Mouse (Mus musculus) liver, embryonic 14.5 days (tissue): ENCODE measurements at regions not wholly inside any gene's neighbourhood (a gene's known extent, or its start where the extent isn't known, plus 50 kb on each side); places are given as distances from the start of the nearest gene placed in this dataset.
A peak's percentile ranks its signal among the peaks of the same experiment; 100 is the strongest.

ENCODE experiments used
- ATAC-seq: fragments of 200-750 bp; cut with Nextera tagmentation; 2 replicates; pipeline ENCODE4 v1.8.0; 2017; ENCODE audit warnings: moderate number of reproducible peaks, mild to moderate bottlenecking, moderate library complexity; ENCODE audit not compliant: insufficient read depth
- DNase-seq, 3 experiments: peaks; one replicate each; pipeline ENCODE4 v3.0.0-alpha.2; 2012 to 2013; ENCODE audit warnings: low read depth in 3 of 3, low spot score in 3 of 3
- H3K27ac ChIP-seq: fragments of 300-500 bp; sonication (generic); 2 replicates; pipeline ENCODE4 v1.5.1; 2014; ENCODE audit warnings: moderate library complexity, mild to moderate bottlenecking, control low read depth, inconsistent platforms
- H3K27me3 ChIP-seq: fragments of 300-500 bp; sonication (generic); 2 replicates; pipeline ENCODE4 v1.6.1; 2014; ENCODE audit warnings: mild to moderate bottlenecking, low read length, moderate library complexity; ENCODE audit not compliant: control insufficient read depth, insufficient read depth
- H3K36me3 ChIP-seq: fragments of 300-500 bp; sonication (generic); replicated peaks from 2 replicates; pipeline ENCODE4 v1.6.1; 2014; ENCODE audit warnings: low read depth; ENCODE audit not compliant: control insufficient read depth, insufficient read depth
- H3K4me1 ChIP-seq, 2 experiments: fragments of 200-500 bp in 1 of 2; fragments of 300-500 bp in 1 of 2; sonication (generic) in 1 of 2; replicated peaks; 2 replicates each; pipeline ENCODE4 v1.6.1; 2012 to 2014; ENCODE audit warnings: antibody characterized with exemption in 1 of 2, inconsistent platforms in 1 of 2, low read length in 1 of 2; ENCODE audit not compliant: control insufficient read depth in 2 of 2, insufficient read depth in 2 of 2
- H3K4me2 ChIP-seq: fragments of 300-500 bp; sonication (generic); 2 replicates; pipeline ENCODE4 v1.6.1; 2014; ENCODE audit warnings: low read depth, mild to moderate bottlenecking, control low read depth, moderate library complexity
- H3K4me3 ChIP-seq, 2 experiments: fragments of 200-500 bp in 1 of 2; fragments of 300-500 bp in 1 of 2; sonication (generic) in 1 of 2; 2 replicates each; pipeline ENCODE4 v1.5.1; 2012 to 2014; ENCODE audit warnings: low read depth in 2 of 2, low read length in 2 of 2, mild to moderate bottlenecking in 2 of 2, control low read depth in 1 of 2, inconsistent platforms in 1 of 2, moderate library complexity in 1 of 2; ENCODE audit not compliant: insufficient read depth in 1 of 2
- H3K9ac ChIP-seq: fragments of 300-500 bp; sonication (generic); replicated peaks from 2 replicates; pipeline ENCODE4 v1.6.1; 2014; ENCODE audit warnings: mild to moderate bottlenecking, control low read depth, moderate library complexity
- H3K9me3 ChIP-seq: fragments of 300-500 bp; sonication (generic); 2 replicates; pipeline ENCODE4 v1.6.1; 2016; ENCODE audit warnings: low read length, mixed read lengths; ENCODE audit not compliant: control insufficient read depth
- CTCF ChIP-seq: IDR thresholded peaks from 2 replicates; pipeline ENCODE4 v1.5.1; 2016; ENCODE audit warnings: antibody characterized with exemption, low read depth, control low read depth
- EP300 ChIP-seq: IDR thresholded peaks from 2 replicates; pipeline ENCODE4 v1.6.1; 2016; ENCODE audit warnings: antibody characterized with exemption, low read depth
- WGBS: fragments of 180-500 bp; shearing (Covaris S2); extraction: QIAGEN DNeasy Blood & Tissue Kit; methylation state at CpG from one replicate; pipeline ENCODE4 v1.1.7; 2014; ENCODE audit not compliant: insufficient replicate concordance; 5-methylcytosine and 5-hydroxymethylcytosine counted together

DNA sequence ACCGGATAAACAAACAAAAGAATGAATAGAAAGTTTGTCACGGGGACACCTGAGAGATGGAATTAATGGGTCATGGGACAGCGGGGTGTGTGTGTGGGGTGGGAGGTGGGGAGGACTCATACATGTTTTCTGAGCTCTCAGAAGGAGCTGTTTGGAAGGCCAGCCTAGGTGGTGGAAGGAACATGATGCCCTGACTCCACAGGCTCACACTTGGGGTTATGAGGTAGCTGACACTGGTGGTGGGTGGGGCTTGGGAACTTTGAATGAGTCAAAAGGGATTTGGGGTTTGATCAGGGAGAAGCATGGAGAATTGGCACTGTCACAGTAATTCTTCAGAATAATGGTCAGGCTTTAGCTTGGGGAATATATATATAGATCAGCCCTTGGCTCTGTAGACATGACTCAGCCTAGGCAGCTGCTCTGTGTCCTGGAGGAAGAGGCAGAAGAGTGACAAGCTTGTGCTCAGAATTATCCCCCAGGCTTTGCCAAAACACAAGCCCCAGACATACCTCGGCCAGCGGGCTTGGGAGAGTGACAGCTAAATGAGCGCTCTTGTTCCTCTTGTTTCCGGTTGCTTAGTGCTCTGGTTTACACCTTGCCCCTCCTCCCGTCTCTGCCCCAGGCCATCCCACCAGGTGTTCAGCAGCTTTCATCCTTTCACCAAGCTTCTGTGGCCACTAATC lies 191.6 kb downstream of the Snx10 start:
- 39% methylated on average over 8 of the region's 8 CpGs for WGBS
- ATAC-seq = no peak
- Histone ChIP-seq H3K36me3 (no peaks in the 10 kb centered on the region), H3K27me3 (no peaks in the 10 kb centered on the region), H3K4me2 (no peak overlapping the region), H3K4me3 (no peak overlapping the region), H3K9ac (no peak overlapping the region), H3K27ac (no peak overlapping the region), H3K9me3 (no peaks in the 10 kb centered on the region), H3K4me1 (no peaks in the 10 kb centered on the region; a peak in 1 of 4 replicates)
- DNase-seq = no peak
- no peak for TF ChIP-seq CTCF

DNA sequence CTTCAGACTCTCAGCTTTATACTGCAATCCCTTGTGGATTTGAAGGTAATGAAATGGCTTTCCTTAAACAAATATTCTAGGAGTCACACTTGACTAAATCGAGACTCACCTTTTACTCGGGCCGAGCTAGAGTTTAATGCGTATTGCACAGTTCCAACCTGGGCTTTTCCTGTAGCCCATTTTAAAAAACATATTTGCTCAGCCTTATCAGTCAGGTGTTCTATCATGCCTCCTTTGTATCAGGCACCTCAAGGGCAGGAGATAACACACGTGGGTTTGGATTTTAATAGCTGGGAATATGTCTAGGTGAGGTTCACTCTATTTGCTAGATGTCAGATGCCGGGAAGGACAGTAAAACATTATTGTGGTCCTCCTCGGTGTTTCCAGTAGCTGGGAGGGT lies 193.7 kb downstream of the Snx10 start:
- Histone ChIP-seq H3K27ac (no peak overlapping the region), H3K9ac (no peak overlapping the region), H3K36me3 (no peaks in the 10 kb centered on the region), H3K4me1 (no peaks in the 10 kb centered on the region; a peak in 1 of 4 replicates), H3K4me2 (no peak overlapping the region), H3K4me3 (no peak overlapping the region), H3K27me3 (no peaks in the 10 kb centered on the region), H3K9me3 (no peaks in the 10 kb centered on the region)
- TF ChIP-seq CTCF = no peak
- TF ChIP-seq EP300 = no peak
- ATAC-seq (no peak), DNase-seq (no peak)
- WGBS = 61% methylated on average over 7 of the region's 7 CpGs

DNA sequence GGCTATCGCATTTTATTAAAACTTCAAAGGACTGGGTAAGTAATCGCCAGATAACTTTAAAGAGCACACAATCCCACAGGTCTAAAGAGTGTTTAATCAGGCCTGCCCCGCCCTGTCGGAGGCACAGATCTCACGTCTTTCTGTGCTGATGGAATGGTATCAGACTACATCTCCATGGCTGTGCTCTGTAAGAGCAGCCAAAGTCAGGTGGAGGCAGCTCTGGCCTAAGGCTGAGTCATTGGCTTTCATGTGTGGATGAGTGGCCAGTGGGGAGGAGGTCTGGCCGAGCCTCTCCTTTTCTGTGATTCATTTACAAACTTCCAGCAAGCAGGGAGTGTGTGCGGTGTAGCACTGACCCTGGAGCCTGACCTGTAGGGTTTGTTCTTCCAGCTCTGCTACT lies 197.0 kb downstream of the Snx10 start:
- Histone ChIP-seq H3K4me1 (no peaks in the 10 kb centered on the region; a peak in 1 of 4 replicates), H3K4me3 (no peak overlapping the region), H3K27ac (no peak overlapping the region), H3K9me3 (no peaks in the 10 kb centered on the region), H3K36me3 (no peaks in the 10 kb centered on the region), H3K27me3 (no peaks in the 10 kb centered on the region), H3K4me2 (no peak overlapping the region), H3K9ac (no peak overlapping the region)
- DNase-seq (no peak), ATAC-seq (peak; percentile 48)
- TF ChIP-seq CTCF = no peak
- TF ChIP-seq EP300 = no peak
- 51% methylated on average over 7 of the region's 7 CpGs for WGBS

DNA sequence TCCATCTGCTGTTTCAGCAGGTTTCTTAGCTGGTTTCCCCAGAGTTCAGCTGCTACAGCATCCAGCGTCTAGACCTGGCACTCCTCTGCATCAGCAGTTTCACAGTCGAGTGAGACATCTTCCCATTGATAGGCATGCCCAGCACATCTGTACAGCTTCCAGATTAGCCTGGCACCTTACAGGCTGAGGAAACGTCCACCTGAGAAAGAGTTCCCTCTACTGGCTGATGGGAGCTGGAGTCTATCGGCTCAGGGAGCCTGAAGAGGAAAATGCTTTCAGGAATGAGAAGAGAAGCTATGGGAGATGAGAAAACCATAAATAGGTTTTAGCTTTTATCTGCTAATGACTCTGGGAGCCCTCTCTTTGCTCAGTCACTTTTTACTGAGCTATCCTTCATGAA lies 199.4 kb downstream of the Snx10 start:
- H3K4me1 ChIP-seq = no peaks in the 10 kb centered on the region; a peak in 1 of 4 replicates
- no peak for ATAC-seq

DNA sequence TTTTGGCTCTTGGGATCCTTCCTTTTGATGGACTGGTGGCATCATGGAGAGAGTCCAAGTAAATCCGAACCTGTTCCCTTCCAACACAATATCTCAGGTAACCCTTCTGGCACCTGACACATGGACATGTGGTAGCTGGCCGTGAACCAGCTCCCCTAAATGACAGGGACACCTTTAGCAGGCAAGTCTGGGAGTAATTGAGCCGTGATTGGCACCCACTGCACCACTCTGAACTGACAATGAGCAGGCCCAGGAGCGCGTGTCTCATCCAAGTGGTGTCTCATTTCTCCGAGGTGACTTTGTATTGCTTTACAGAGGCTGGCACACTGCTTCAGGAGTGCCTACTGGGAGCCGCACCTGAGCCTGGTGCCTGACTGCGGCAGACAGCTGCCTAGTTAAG lies 203.5 kb downstream of the Snx10 start:
- DNase-seq (no peak), ATAC-seq (no peak)
- H3K27me3 ChIP-seq = no peaks in the 10 kb centered on the region
- H3K4me3 ChIP-seq = no peak overlapping the region
- no peaks in the 10 kb centered on the region for H3K9me3 ChIP-seq
- TF ChIP-seq CTCF (no peak), EP300 (no peak)
- 71% methylated on average over 8 of the region's 8 CpGs for WGBS
- H3K36me3 ChIP-seq = no peaks in the 10 kb centered on the region
- no peak overlapping the region for H3K27ac ChIP-seq
- H3K4me2 ChIP-seq = no peak overlapping the region
- H3K9ac ChIP-seq = no peak overlapping the region
- no peaks in the 10 kb centered on the region for H3K4me1 ChIP-seq

More for the DNA sequence above, 199.4 kb downstream of the Snx10 start:
- no peaks in the 10 kb centered on the region for H3K36me3 ChIP-seq
- no peak overlapping the region for H3K4me2 ChIP-seq
- no peak overlapping the region for H3K4me3 ChIP-seq
- no peaks in the 10 kb centered on the region for H3K9me3 ChIP-seq
- no peak for DNase-seq
- no peak overlapping the region for H3K27ac ChIP-seq
- peak; percentile 26 for TF ChIP-seq CTCF
- TF ChIP-seq EP300 = no peak
- 32% methylated on average over 4 of the region's 4 CpGs for WGBS
- no peak overlapping the region for H3K9ac ChIP-seq
- no peaks in the 10 kb centered on the region for H3K27me3 ChIP-seq
